Mouse (Mus musculus): ENCODE data around the gene Tmem14c.

Gene Tmem14c

DNA sequence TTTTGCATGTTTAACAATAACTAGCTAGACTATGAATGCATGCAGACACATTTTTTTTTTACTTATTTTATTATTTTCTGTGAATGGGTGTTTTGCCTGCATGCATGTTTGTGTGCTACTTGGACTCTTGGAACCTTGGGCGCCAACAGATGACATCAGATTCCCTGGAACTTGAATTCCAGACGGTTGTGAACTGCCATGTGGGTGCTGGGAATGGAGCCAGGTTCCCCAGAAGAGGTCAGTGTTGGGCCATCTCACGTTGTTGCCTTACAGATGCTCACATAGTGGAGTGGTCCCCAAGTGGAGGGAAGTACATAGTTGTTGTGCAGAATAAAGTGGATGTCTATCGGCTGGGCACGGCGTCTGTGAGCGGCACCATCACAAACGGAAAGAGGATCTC lies 7.1 kb upstream of the Tmem14c start:
- no peak for DNase-seq

DNA sequence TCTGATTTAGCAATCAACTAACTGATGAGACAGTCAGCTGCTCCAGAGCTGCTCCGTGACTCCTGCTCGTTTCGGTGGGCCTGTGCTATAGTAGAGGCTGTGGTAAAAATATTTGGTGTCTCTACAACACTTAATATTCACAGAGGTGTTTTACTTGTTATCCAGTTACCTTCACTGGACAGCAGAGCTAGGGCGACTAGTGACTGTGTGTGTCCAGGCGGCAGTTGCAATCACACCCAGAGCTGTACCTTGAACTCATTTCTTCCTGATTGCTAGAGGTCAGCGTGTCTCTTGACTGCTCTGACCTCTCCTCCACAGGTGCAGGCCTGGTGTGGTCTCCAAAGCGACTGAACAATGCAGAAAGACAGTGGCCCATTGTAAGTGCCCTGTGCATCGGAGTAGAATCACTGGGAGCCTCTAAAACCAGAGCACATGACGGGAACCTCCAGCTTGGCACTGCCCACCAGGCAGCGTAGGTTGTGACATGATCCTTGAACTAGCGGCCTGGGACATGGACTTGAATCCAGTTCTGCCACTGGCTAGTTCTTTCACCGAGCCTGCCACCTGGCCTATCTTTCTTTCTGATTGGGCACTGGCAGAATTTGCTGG lies 809 bp downstream of the Tmem14c start:
- DNase-seq, result no peak

DNA sequence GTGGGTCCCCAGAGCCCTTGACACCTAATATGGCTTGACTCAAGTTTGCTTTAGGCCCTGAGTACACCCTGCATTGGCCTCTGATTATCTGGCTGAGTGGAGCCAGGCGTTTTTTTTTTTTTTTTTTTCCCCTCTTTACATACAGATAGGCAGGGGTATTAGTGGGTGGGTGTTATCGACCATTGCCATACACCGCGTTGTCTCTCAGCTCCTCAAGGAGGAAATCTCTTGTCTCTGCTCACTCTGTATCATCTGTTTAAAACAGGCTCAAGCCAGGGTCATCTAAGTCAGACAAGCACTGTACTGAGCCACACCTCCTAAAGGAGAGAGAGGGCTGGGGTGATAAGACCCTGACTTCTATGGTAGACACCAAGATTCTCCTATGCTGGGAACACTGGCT lies 1.7 kb downstream of the Tmem14c start:
- DNase-seq, result no peak

DNA sequence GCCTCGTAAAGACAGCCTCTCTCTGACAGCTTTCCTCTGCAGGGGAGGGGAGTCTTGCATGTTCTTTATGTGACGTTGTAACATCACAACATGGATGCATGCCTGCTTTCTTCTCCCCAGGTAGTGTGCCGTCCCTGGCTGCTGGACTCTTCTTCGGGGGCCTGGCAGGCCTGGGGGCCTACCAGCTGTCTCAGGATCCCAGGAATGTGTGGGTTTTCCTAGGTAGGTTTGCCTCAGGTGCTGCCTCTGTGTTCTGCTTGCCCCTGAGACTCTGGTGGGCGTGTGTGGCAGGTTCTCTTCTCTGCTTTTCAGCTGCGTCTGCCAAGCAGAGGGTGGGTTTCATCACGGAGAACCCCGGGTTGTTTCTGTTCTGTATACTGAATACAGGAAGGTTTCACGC lies 2.1 kb downstream of the Tmem14c start:
- no peak for DNase-seq

DNA sequence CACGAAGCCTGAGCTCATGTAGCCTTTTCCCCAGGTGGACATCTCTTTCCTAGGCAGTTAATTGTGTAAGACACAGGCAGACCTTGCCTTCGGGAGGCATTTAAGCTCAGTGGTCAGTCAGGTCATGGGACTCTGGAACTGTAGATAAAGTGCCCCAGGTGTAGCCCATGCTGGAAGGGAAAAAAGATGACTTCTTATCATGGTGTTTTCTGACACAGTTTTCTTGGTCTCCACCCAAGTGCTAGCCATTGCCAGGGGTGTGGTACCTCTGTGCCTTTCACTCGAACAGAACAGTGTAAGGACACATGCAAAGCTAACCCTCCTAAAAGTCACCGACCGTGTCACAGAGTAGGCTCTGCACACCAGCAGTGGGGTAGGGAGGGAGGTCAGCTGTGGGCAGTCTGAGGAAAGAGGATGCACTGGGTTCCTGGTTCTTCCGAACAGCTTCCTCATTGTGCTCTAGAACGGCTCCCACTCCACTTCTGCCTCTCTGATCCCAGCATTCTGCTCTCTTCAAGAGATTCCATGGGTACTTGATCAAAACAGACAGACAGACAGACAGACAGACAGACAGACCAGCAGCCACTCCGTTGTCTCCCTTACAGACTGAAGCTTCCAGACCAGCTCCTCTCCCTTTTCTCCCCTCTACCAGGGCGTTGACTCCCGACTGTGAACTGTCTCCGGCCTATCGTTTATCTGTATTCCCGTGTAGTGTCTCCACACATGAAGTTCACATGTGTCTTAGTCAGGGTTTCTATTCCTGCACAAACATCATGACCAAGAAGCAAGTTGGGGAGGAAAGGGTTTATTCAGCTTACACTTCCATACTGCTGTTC lies 2.9 kb downstream of the Tmem14c start:
- DNase-seq, result no peak

DNA sequence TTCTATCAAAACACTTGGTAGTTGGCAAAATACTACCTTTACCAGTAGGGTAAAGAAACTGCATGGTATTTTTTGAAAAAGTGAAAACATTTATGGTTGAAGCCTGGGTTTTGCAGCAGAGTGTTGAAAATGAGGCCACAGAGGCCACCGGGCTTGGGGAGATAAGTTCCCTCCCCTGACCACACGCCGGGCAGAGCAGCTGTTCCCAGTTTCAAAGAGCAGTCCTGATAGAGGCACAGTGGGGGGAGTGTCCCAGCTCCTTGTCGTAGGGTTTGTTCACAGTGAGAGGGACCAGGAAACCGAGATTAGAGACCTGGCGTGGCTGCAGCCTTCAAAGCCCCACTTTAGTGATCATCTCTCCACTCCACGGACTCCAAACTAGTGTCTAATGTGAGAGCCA lies 4.4 kb downstream of the Tmem14c start:
- no peak for DNase-seq

DNA sequence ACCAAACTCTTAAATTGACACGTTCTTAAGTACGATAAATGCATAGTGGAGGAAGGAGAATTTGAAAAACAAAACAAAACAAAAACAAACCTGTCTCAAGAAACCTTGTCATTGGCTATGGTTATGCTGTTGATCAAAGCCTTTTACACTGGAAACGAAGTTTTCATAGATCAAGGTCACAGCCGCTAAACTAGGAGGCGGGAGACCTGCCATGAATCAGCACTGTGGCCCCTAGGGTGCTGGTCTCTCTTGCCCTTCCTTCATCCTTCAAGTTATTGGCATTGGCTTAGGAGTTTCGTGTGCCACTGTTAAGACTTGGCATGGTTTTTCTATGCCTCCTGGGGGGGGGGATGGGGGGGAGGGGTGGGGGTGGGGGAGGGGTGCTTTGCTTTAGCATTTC lies 5.5 kb downstream of the Tmem14c start:
- no peak for DNase-seq

DNA sequence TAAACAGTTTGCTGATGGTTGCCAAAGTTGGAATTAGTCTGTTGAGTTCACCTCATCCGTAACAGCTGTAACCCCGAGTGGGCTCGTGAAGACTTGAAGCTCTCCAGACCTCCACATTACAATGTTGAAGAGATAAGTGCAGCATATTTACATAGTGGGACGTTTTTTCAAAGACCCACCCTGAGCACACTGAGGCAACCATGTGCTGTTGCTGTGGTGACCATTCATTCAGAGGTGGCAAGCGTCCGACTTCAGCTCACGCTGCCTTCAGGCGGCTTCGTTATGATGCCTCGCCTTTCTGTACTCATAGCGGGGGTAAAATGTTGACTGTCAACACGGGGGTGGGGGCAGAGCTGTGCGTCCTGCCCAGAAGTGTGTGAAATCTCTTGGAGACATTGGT lies 6.0 kb downstream of the Tmem14c start:
- DNase-seq, result no peak

DNA sequence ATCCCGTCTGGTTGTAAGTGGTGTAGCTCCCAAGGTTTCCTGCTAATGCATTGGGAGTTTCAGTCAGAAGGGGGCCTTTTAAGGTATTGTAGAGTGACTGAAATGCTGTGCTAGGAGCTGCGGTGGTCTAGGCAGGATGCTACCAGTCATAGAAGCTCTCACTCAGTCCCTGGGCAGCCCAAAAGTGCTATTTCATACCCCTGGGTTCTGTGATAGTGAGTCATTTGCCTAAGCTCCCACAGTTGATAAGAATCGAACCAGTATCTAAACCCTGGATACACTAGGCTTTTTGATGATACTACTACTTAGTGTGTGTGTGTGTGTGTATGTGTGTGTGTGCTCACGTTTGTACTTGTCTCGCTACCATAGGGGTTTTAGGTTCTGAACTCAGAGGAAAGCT lies 14.0 kb downstream of the Tmem14c start:
- DNase-seq, result no peak

DNA sequence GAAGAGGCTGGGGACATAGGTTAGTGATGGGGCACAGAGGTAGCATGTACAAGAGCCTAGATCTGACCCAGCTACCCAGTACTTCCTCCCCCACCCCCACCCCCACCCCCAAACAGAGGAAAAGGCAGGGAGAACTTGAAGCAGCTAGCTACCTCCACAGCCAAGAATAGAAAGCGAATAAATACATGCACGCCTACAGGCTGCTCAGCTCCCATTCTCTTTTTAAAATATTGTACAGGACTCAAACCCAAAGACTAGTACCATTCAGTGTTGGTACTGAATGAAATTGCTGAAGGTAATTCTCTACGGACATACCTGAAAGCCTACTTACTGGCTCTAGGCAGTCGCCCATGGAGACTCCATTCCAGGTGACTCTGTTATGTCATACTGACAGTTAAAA lies 26.4 kb downstream of the Tmem14c start:
- DNase-seq, result no peak

DNA sequence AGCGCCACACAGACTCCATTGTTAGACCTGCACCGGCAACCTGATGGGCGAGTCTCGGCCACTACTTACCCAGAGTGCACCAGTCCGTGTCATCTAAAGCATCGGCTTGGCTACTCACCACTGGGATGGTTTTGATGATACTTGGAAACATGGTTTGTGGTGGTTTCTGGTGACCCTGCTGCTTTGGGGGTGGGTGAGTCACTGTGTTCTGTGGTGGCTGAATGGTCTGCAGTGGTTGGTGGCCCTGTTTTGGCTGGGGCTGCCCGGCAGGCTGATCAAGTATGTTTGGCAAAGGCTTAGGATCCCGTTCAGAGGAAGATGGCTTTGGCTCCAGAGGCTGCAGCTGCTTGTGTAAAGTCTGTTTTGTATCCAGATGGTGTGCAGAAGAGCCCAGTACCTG lies 29.8 kb downstream of the Tmem14c start:
- no peak for DNase-seq

DNA sequence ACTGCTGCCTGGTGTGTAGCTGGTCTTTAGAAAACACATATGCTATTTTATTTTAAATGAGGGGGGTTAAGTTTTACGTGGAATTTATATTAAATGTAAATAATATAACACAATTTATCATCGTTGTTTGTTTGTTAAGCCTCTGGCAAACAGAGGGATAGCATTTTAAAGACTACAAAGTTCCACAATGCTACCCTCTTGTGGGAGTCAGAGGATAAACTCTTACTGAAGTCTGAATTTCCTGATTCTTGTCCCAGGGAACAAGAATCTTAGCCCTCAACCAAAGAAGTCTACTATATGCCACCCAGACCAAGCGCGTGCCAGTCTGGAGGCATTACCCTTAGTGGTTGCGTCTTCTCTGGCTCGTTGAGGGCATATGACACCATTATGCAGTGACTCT lies 31.2 kb downstream of the Tmem14c start:
- no peak for DNase-seq

DNA sequence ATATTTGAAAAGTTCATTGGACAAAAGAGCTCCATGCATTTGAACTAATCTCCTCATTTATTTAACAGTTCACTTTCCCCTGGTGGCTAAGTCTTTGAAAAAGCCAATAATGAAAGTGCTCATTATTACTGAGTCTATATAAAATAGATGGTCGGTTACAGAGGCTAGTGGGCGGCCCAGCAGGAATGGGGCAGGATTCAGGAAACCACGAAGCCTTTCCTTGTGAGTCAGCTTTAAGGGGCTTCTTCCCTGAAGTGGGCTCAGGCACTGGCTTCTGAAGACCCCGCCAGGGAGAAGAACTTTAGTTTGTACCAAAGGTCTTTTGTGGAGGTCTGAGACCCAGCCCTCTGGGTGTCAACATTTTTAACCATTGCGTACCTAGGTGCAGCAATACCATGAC lies 35.9 kb downstream of the Tmem14c start:
- no peak for DNase-seq

DNA sequence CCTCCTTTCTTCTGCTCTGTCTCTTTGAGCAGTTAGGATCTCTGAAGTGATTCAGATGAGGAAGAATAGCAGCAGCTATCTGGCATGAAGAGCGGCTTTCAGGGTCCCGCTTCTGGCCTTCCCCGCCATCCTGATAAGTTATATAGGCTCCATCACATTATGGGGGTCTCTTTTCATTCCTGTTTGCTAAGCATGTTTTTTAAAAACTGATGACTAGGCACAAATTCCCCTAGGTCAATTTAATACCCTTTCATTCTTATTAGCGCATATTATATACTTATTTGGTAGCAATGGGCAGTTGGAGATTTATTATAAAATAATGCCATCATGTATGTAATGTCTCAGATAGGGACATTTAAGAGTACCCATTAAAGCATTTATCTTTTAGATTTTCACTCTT lies 51.5 kb downstream of the Tmem14c start:
- no peak for DNase-seq

DNA sequence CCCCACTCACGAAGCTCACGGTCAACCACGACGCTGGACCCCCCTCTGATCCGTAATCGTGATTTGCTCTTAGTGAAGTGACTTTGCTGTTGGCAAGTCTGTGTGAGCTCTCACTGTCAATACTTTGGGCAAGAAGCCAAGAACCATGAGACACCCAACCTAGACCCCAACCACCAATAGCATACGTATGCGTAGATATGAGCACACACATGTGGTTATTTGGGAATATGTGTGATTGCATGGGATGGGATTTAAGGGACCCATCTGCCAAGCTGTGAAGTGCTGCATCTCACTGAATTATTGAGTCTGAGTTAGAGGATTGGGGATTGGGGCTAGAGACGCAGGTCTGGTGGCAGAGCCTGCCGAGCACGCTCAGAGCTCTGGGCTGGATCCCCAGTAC lies 55.5 kb downstream of the Tmem14c start:
- DNase-seq, result no peak
